Mouse (Mus musculus): Measurements from ENCODE around the gene Rplp2. TPM values are rescaled to one million over a fixed set of nuclear protein-coding genes. Genes with fewer than 3 reads are reported as not detected.

The Rplp2 gene
- total RNA-seq, 2 experiments from 2014 or later: 2,286 to 6,012 TPM

- no peak for ATAC-seq (replicated peaks; ENCODE audit: low FRiP score, low TSS enrichment, poor library complexity, severe bottlenecking)
Measured at GRCm38 (mm10) chr7:141429840-141430584, 17.2 kb upstream of the Rplp2 start.

- ATAC-seq (replicated peaks; ENCODE audit: low FRiP score, low TSS enrichment, poor library complexity, severe bottlenecking): no peak
Measured at GRCm38 (mm10) chr7:141430585-141431240, 16.5 kb upstream of the Rplp2 start.

DNA sequence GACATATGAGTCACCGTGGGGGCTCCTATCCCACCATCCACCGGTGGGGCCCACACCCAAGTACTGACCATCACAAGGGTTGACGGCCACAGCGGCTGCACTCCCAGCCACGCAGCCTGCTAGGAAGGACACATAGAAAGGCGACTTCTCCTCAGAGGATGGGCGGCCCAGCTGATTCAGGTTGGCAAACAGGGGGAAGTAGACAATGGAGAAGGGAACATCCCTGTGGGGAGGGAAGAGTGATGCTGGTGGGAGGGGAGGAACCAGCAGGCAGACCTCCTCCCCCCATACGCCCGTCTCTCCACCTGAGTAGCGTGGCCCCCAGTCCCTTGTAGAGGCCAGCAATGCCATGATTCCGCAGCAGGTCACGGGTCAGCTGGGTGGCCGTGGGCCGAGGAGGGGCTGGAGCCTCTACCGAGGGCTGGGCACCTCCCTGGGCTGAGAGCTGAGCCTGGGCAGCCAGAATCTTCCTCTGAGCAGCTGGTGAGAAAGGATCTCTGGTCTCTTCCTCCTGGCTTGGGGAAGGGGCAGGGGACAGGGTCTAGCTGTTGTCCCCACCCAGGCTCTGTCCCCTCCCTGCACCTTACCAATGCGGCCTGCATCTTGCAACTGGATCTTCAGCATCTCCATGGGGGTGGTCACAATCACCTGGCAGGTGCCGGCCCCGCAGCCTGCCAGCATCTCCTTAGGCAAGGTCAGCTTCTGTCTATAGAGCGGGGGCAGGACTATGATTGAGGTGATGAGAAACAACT, 15.6 kb upstream of the Rplp2 start:
- ATAC-seq (replicated peaks; ENCODE audit: low FRiP score, low TSS enrichment, poor library complexity, severe bottlenecking): no peak

GRCm38 (mm10) chr7:141432186-141432611, 15.0 kb upstream of the Rplp2 start:
- no peak for ATAC-seq (replicated peaks; ENCODE audit: low FRiP score, low TSS enrichment, poor library complexity, severe bottlenecking)

DNA sequence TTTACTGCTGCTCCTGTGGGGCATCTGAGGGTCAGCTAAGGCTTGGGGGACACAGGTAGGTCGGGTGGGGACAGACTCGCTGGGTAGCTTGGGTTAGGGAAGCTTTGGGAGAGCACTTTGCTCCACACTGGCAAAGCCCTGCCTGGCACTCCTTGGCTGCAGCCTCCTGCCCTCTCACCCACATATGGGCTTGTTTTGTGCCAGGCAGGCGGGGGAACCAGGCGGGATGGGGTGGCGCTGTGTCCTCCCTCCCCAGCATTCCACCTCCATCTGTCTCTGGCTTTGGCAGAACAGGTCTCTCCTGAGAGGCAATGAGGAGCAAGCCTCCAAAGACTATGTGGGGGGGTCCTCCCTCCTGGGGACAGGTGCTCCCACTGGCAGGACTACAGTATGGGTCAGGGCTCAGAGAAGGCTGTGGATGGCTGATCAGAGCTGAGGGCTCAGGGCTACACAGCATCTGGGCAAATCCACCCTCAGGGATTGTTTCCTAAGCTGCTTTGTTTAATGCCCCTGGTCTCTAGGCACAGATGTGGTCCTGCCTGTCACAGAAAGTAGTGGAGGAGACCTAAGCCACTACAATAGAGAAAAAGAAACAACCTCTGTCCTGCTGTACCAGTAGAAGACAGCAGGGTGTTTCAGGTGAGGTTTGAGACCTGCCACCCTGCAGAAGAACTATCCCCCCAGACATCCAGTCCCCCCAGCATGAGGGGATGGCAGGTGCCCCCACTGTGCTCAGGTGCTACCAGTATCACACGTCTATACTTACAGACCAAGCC, 14.2 kb upstream of the Rplp2 start:
- no peak for ATAC-seq (replicated peaks; ENCODE audit: low FRiP score, low TSS enrichment, poor library complexity, severe bottlenecking)

- no peak for ATAC-seq (replicated peaks; ENCODE audit: low FRiP score, low TSS enrichment, poor library complexity, severe bottlenecking)
Measured at GRCm38 (mm10) chr7:141433517-141434400, 13.4 kb upstream of the Rplp2 start.

DNA sequence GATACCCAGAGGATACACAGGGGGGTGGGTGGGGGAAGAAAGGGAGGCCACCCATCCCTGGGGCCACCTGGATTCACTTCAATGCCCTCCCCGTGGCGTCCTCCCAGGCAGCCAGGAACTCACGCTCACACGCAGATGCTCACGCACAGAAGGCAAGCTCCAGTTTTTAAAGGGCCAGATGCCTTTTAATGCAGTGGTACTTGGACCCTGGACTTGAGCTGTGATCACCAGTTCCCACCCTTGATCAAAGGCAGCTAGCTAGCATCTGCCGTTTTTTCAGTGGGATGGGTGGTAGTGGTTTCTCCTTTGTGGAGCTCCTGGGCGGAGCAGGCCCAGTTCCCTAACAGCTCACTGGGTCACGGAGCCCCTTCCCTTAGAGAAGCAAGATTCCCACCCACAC, 12.7 kb upstream of the Rplp2 start:
- ATAC-seq (replicated peaks; ENCODE audit: low FRiP score, low TSS enrichment, poor library complexity, severe bottlenecking): no peak

- ATAC-seq (replicated peaks; ENCODE audit: low FRiP score, low TSS enrichment, poor library complexity, severe bottlenecking): peak; percentile 72
Measured at GRCm38 (mm10) chr7:141435129-141435855, 11.9 kb upstream of the Rplp2 start.

GRCm38 (mm10) chr7:141435856-141436522, 11.2 kb upstream of the Rplp2 start:
- no peak for ATAC-seq (replicated peaks; ENCODE audit: low FRiP score, low TSS enrichment, poor library complexity, severe bottlenecking)

GRCm38 (mm10) chr7:141436523-141436892, 10.7 kb upstream of the Rplp2 start:
- ATAC-seq (replicated peaks; ENCODE audit: low FRiP score, low TSS enrichment, poor library complexity, severe bottlenecking): no peak

- peak; percentile 62 for ATAC-seq (replicated peaks; ENCODE audit: low FRiP score, low TSS enrichment, poor library complexity, severe bottlenecking)
Measured at GRCm38 (mm10) chr7:141437178-141438120, 9.7 kb upstream of the Rplp2 start, which contains the start of gene Slc25a22. TSS of gene Slc25a22 (minus strand) at chr7:141437892.

DNA sequence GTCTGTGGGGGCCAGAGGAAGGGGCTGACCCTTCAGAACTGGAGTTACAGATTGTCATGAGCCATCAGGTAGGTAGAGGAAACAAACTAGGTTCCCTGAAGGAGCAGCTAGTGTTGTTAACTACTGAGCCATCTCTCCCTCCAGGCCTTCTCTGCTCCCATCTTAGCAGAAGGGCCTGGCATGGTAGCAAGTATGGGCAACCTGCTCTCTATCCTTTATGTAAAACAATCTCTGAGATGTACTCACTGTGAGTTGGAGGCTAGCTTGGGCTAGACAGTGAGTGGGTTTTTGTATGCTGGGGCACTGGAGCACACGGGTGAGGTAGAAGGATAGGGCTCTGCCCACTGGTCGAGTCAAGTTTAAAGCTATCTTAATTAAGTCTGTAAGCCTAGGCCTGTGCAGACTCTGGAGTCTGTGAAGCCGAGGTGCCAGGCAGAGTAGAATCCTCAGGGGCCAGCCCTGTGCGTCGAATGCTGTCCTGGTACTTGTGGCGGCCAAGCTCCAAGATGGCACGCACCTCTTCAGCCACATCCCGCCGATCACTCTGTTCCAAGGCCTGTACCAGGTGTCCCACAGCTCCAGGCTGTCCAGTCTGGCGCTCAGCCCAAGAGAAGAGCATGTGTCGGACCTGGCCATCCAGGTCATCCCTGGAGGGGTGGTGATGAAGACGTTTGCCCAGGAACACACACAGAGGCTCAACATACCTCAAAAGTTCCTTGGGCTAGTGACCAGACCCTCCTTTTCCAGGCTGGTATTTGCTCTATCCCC, 8.8 kb upstream of the Rplp2 start:
- ATAC-seq (replicated peaks; ENCODE audit: low FRiP score, low TSS enrichment, poor library complexity, severe bottlenecking): no peak

DNA sequence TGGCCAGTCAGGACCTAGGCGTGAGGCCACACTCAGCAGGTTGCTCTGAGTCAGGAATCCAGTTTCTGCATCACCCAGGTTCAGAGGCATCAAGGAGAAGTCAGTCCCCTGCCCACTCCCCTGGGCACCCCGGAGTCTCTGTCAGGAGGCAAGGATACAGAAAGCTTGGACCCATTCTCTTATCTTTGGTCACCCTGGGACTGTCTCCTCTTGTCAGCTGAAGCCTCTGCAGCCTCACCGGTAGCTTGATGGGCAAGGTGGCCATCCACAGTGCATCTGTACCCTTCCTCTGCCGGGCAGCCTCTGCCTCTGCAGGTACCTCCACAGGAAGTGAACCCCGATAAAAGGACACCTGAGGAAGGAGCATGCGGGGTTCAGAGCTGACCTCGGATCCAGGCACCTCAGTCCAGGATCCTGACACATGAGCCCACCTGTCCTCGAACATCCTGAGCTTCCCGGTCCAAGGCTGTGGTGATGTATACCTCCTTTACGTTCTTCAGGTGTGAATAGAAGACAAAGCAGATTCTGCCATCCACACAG, 8.0 kb upstream of the Rplp2 start:
- no peak for ATAC-seq (replicated peaks; ENCODE audit: low FRiP score, low TSS enrichment, poor library complexity, severe bottlenecking)

DNA sequence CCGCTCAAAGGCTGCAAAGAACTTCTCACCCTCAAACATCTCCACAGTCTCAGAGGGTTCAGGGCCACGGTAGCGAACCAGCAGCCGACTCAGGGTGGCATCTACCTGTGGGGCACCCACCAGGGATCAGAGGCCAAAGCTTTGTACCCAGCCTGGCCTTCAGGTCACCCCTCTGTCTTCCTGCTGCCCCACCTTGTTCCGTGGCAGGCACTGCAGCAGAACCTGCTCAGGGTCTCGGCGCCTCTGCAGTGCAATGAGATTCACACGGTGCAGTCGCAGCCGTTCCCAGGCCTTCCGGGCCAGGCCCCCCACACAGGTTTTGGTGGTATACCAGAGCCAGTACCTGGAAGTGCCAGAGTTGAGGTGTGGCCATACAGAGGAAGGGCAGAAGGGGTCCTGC, 7.4 kb upstream of the Rplp2 start:
- no peak for ATAC-seq (replicated peaks; ENCODE audit: low FRiP score, low TSS enrichment, poor library complexity, severe bottlenecking)

DNA sequence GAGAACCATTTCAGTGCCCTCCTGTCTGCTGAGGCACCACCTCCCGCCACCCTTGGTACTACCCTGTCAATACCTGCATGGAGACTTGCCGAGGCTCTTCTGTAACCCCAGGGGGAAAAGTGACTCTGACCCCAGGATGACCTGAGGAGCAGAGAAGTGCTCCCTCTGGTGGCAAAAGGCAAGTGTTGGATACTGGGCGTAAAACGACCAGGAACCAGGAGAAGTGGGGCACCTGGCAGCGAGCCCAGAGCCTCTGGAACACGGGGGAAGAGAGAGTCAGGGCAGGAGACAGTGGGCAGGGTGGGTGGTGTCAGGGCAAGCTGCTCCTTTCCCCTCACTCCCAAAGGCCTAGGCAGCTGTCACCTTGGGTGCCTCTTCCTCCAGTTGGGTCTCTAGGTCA, 6.6 kb upstream of the Rplp2 start:
- ATAC-seq (replicated peaks; ENCODE audit: low FRiP score, low TSS enrichment, poor library complexity, severe bottlenecking): no peak

GRCm38 (mm10) chr7:141441460-141441859, 5.7 kb upstream of the Rplp2 start:
- ATAC-seq (replicated peaks; ENCODE audit: low FRiP score, low TSS enrichment, poor library complexity, severe bottlenecking): no peak

All from megakaryocyte-erythroid progenitor cell, adult 5-6 weeks (primary cell).